Mouse (Mus musculus) erythroblast, embryonic 14.5 days (primary cell): Measurements from ENCODE around the gene Nid1. TPM values are rescaled to one million over a fixed set of nuclear protein-coding genes. Genes with fewer than 3 reads are reported as not detected.

Experiments
- H3K27me3 ChIP-seq: 2 replicates; pipeline ENCODE4 v1.6.1; 2012; ENCODE audit warnings: inconsistent platforms; ENCODE audit not compliant: control insufficient read depth
- H3K36me3 ChIP-seq: 2 replicates; pipeline ENCODE4 v1.6.1; 2012; ENCODE audit warnings: mild to moderate bottlenecking, inconsistent platforms; ENCODE audit not compliant: control insufficient read depth
- H3K4me1 ChIP-seq: 2 replicates; pipeline ENCODE4 v1.6.1; 2012; ENCODE audit warnings: inconsistent platforms; ENCODE audit not compliant: control insufficient read depth
- H3K4me3 ChIP-seq: replicated peaks from 2 replicates; pipeline ENCODE3; 2012; ENCODE audit warnings: moderate library complexity, mild to moderate bottlenecking, inconsistent platforms
- H3K9me3 ChIP-seq: 2 replicates; pipeline ENCODE4 v1.6.1; 2012; ENCODE audit warnings: low read length, inconsistent platforms, mixed read lengths; ENCODE audit not compliant: control insufficient read depth
- GATA1 ChIP-seq: IDR thresholded peaks from 2 replicates; pipeline ENCODE4 v1.6.1; 2012; ENCODE audit warnings: low read length, inconsistent platforms, mixed read lengths
- TAL1 ChIP-seq: IDR thresholded peaks from 3 replicates; pipeline ENCODE4 v1.6.1; 2012; ENCODE audit warnings: low read length, inconsistent platforms, mixed read lengths
- polyA plus RNA-seq: library from polyadenylated mRNA; stranded (reverse); fragments of >175 nt; gene quantifications from 2 replicates; pipeline ENCODE4 v1.2.3, GENCODE M21; 2012

Nid1 gene
- polyA plus RNA-seq, 1 experiment: not detected

- H3K36me3 ChIP-seq: no peaks in the 10 kb centered on the region
- H3K9me3 ChIP-seq: no peaks in the 10 kb centered on the region
- no peaks in the 10 kb centered on the region for H3K27me3 ChIP-seq
- no peak overlapping the region for H3K4me3 ChIP-seq
- H3K4me1 ChIP-seq: no peaks in the 10 kb centered on the region
- TF ChIP-seq GATA1 (no peak), TAL1 (no peak)
Observed at GRCm38 (mm10) chr13:13518114-13518513, 80.8 kb downstream of the Nid1 start.

GRCm38 (mm10) chr13:13520436-13520835 lies 83.1 kb downstream of the Nid1 start:
- H3K36me3 ChIP-seq: no peaks in the 10 kb centered on the region
- H3K9me3 ChIP-seq: no peaks in the 10 kb centered on the region
- no peaks in the 10 kb centered on the region for H3K4me1 ChIP-seq
- no peak overlapping the region for H3K4me3 ChIP-seq
- TF ChIP-seq GATA1 (no peak), TAL1 (no peak)
- H3K27me3 ChIP-seq: no peaks in the 10 kb centered on the region

GRCm38 (mm10) chr13:13523625-13524584 lies 86.6 kb downstream of the Nid1 start:
- Histone ChIP-seq H3K27me3 (no peaks in the 10 kb centered on the region), H3K36me3 (no peaks in the 10 kb centered on the region), H3K4me3 (no peak overlapping the region), H3K4me1 (no peaks in the 10 kb centered on the region), H3K9me3 (no peaks in the 10 kb centered on the region)
- TF ChIP-seq GATA1 (no peak), TAL1 (no peak)

GRCm38 (mm10) chr13:13525205-13525604 lies 87.9 kb downstream of the Nid1 start:
- TF ChIP-seq GATA1: no peak
- TF ChIP-seq TAL1: no peak
- Histone ChIP-seq H3K4me1 (no peaks in the 10 kb centered on the region), H3K27me3 (no peaks in the 10 kb centered on the region)

GRCm38 (mm10) chr13:13525877-13526276 lies 88.5 kb downstream of the Nid1 start:
- Histone ChIP-seq H3K4me1 (no peaks in the 10 kb centered on the region), H3K9me3 (no peaks in the 10 kb centered on the region), H3K27me3 (no peaks in the 10 kb centered on the region), H3K4me3 (no peak overlapping the region), H3K36me3 (no peaks in the 10 kb centered on the region)
- TF ChIP-seq GATA1: no peak
- TF ChIP-seq TAL1: no peak

More at GRCm38 (mm10) chr13:13525205-13525604, 87.9 kb downstream of the Nid1 start:
- Histone ChIP-seq H3K36me3 (no peaks in the 10 kb centered on the region), H3K9me3 (no peaks in the 10 kb centered on the region), H3K4me3 (no peak overlapping the region)

- Histone ChIP-seq H3K4me1 (no peaks in the 10 kb centered on the region), H3K4me3 (no peak overlapping the region), H3K36me3 (no peaks in the 10 kb centered on the region), H3K27me3 (no peaks in the 10 kb centered on the region), H3K9me3 (no peaks in the 10 kb centered on the region)
- no peak for TF ChIP-seq GATA1
- TF ChIP-seq TAL1: no peak
Observed at GRCm38 (mm10) chr13:13529115-13529542, 91.8 kb downstream of the Nid1 start.

- Histone ChIP-seq H3K9me3 (no peaks in the 10 kb centered on the region), H3K36me3 (no peaks in the 10 kb centered on the region), H3K4me1 (no peaks in the 10 kb centered on the region), H3K27me3 (no peaks in the 10 kb centered on the region), H3K4me3 (no peak overlapping the region)
- TF ChIP-seq GATA1 (no peak), TAL1 (no peak)
Observed at GRCm38 (mm10) chr13:13530913-13531312, 93.6 kb downstream of the Nid1 start.

- Histone ChIP-seq H3K27me3 (no peaks in the 10 kb centered on the region), H3K36me3 (no peaks in the 10 kb centered on the region), H3K4me3 (no peak overlapping the region), H3K9me3 (no peaks in the 10 kb centered on the region), H3K4me1 (no peaks in the 10 kb centered on the region)
- no peak for TF ChIP-seq TAL1
- TF ChIP-seq GATA1: no peak
Observed at GRCm38 (mm10) chr13:13531923-13532322, 94.6 kb downstream of the Nid1 start.

- Histone ChIP-seq H3K4me3 (no peak overlapping the region), H3K9me3 (no peaks in the 10 kb centered on the region), H3K36me3 (no peaks in the 10 kb centered on the region), H3K27me3 (no peaks in the 10 kb centered on the region), H3K4me1 (no peaks in the 10 kb centered on the region)
- TF ChIP-seq TAL1 (no peak), GATA1 (no peak)
Observed at GRCm38 (mm10) chr13:13536555-13536954, 99.2 kb downstream of the Nid1 start.
